Comparison of ENCODE assay signal across 12 mouse cellular contexts in genomic region chr11:118940539-118940938, GRCm38 (mm10). TPM values are rescaled to one million over a fixed set of nuclear protein-coding genes. Genes with fewer than 3 reads are reported as not detected.
A peak's percentile ranks its signal among the peaks of the same experiment; 100 is the strongest.
DNase-seq lines count a peak whose midpoint lies in the region; ATAC-seq and TF ChIP-seq lines count a peak whose summit lies in the region.
"Had no signal": no experiment of that assay in that cellular context is flagged by ENCODE, and none has a peak within 500 bp of the region (broad histone marks: within the 10 kb centered on the region; RNA-seq: fewer than 3 reads in every experiment).

No protein-coding gene starts in this region.

- H3K9me3 ChIP-seq in heart, embryonic 12.5 days (replicated peaks), result no peaks in the 10 kb centered on the region
- no peaks in the 10 kb centered on the region for H3K9me3 ChIP-seq in hindbrain, postnatal 0 days (ENCODE audit: low read length)
- H3K9me3 ChIP-seq: embryonic facial prominence, embryonic 13.5 days had no signal

- H3K9ac ChIP-seq in heart, embryonic 12.5 days, result no peak overlapping the region
- H3K9ac ChIP-seq in hindbrain, postnatal 0 days (replicated peaks; ENCODE audit: low read length), result no peak overlapping the region
- H3K9ac ChIP-seq: embryonic facial prominence, embryonic 13.5 days had no signal

- ATAC-seq in heart, embryonic 12.5 days (ENCODE audit: insufficient number of reproducible peaks, low FRiP score), result no peak
- peak; percentile 70 for ATAC-seq in hindbrain, postnatal 0 days

- peaks cover 48% of the 10 kb centered on the region for H3K27me3 ChIP-seq in heart, embryonic 12.5 days (replicated peaks)
- H3K27me3 ChIP-seq in hindbrain, postnatal 0 days (ENCODE audit: insufficient read depth, low read length), result no peaks in the 10 kb centered on the region

- peak; percentile 18 to 24 for DNase-seq in heart, postnatal 10 days
- DNase-seq in cerebellum, adult 8-10 months, result peak; percentile 96
- DNase-seq in hindbrain, postnatal 0 days (ENCODE audit: low spot score), result peak; percentile 87
- peak; percentile 57 to 69 for DNase-seq in right cerebral cortex, adult 2 months (ENCODE audit: low spot score in 2 of 2)
- DNase-seq in ovary, postnatal 10 days (ENCODE audit: low spot score), result no peak
- no peak for DNase-seq in embryo, embryonic 11 days
- no peak for DNase-seq in adrenal gland, postnatal 10 days
- DNase-seq: adrenal gland, adult 2 months; lung, postnatal 4 days had no signal

- H3K36me3 ChIP-seq in heart, embryonic 12.5 days, result no peaks in the 10 kb centered on the region
- no peaks in the 10 kb centered on the region for H3K36me3 ChIP-seq in hindbrain, postnatal 0 days (ENCODE audit: insufficient read depth, low read length)
- H3K36me3 ChIP-seq: embryonic facial prominence, embryonic 13.5 days had no signal

- intact Hi-C loops in heart, postnatal 10 days (cut with DNase I), result no loop called here

- H3K4me1 ChIP-seq in heart, embryonic 12.5 days (replicated peaks), result no peaks in the 10 kb centered on the region
- peaks cover 10% of the 10 kb centered on the region; the same call in 1 of the 2 replicates for H3K4me1 ChIP-seq in hindbrain, postnatal 0 days (ENCODE audit: insufficient read depth, low read length)
- H3K4me1 ChIP-seq: embryonic facial prominence, embryonic 13.5 days had no signal

- no peak overlapping the region for H3K4me3 ChIP-seq in heart, embryonic 12.5 days
- H3K4me3 ChIP-seq in hindbrain, postnatal 0 days (ENCODE audit: low read length), result no peak overlapping the region
- H3K4me3 ChIP-seq: embryonic facial prominence, embryonic 13.5 days had no signal

- TF ChIP-seq CTCF in hindbrain, postnatal 0 days (IDR thresholded peaks at IDR 0.05; ENCODE audit: low read depth), result no peak

- no peak overlapping the region for H3K4me2 ChIP-seq in heart, embryonic 12.5 days
- H3K4me2 ChIP-seq in hindbrain, postnatal 0 days (ENCODE audit: low read depth, low read length), result peak overlapping the region; percentile 27
- H3K4me2 ChIP-seq: embryonic facial prominence, embryonic 13.5 days had no signal

- H3K27ac ChIP-seq in heart, embryonic 12.5 days (ENCODE audit: poor library complexity, severe bottlenecking), result no peak overlapping the region
- peak overlapping the region; percentile 36 for H3K27ac ChIP-seq in hindbrain, postnatal 0 days
- H3K27ac ChIP-seq: embryonic facial prominence, embryonic 13.5 days had no signal

- WGBS in heart, embryonic 12.5 days, result 76% methylated on average over 11 of the region's 11 CpGs
- 32% methylated on average over 11 of the region's 11 CpGs for WGBS in hindbrain, postnatal 0 days

RNA-seq across cellular contexts. Expression of gene Rbfox3, which starts 29.1 kb away (rescaled TPM):
- total RNA-seq in heart, postnatal 10 days (2021), result under 1 TPM in 1 of 2 experiments, not detected in 1; 0.36 TPM
- polyA plus RNA-seq in heart, embryonic 12.5 days (2016; fragmentation: Nextera tagmentation; extraction: Ambion mirVana), result 0.08 and 0.26 TPM in 2 replicates
- total RNA-seq in hindbrain, postnatal 0 days (2014; rRNA removed), result 50.0 and 52.6 TPM in 2 replicates
- 75.5 and 76.8 TPM in 2 replicates for polyA plus RNA-seq in hindbrain, postnatal 0 days (2015; fragmentation: Nextera tagmentation; extraction: Ambion mirVana)
- total RNA-seq in adrenal gland, postnatal 10 days (2021), result 1 to 10 TPM; 3.4 to 4.3 TPM

RNA-seq across cellular contexts. Expression of gene Enpp7, which starts 47.4 kb away (rescaled TPM):
- not detected for total RNA-seq in heart, postnatal 10 days (2021)
- not detected in 2 replicates for polyA plus RNA-seq in heart, embryonic 12.5 days (2016; fragmentation: Nextera tagmentation; extraction: Ambion mirVana)
- total RNA-seq in hindbrain, postnatal 0 days (2014; rRNA removed), result not detected in 2 replicates
- polyA plus RNA-seq in hindbrain, postnatal 0 days (2015; fragmentation: Nextera tagmentation; extraction: Ambion mirVana), result not detected in 2 replicates
- total RNA-seq in adrenal gland, postnatal 10 days (2021), result not detected
- total RNA-seq: adrenal gland, adult 2 months had no signal
- polyA plus RNA-seq: adrenal gland, adult 2 months; embryonic facial prominence, embryonic 13.5 days; neural tube, embryonic 14.5 days had no signal

Comparison
In these comparisons a context has a peak if more than half of its experiments do, and no peak if none do; other contexts are left out.
1. DNase-seq: peak in heart, postnatal 10 days (2 of 2), cerebellum, adult 8-10 months (single experiment), hindbrain, postnatal 0 days (single experiment) and right cerebral cortex, adult 2 months (2 of 2); none in ovary, postnatal 10 days (single experiment), embryo, embryonic 11 days (single experiment) and adrenal gland, postnatal 10 days (single experiment).